Mouse (Mus musculus) left cerebral cortex, adult 2 months (tissue): ENCODE measurements at regions not wholly inside any gene's neighbourhood (a gene's known extent, or its start where the extent isn't known, plus 50 kb on each side); places are given as distances from the start of the nearest gene placed in this dataset.
"Not testable (repeated sequence)": the region's sequence is repeated elsewhere in the genome, so short reads cannot be mapped to it uniquely, and the experiment has no call there.

ENCODE experiments used
- DNase-seq, 2 experiments: peaks; one replicate each; pipeline ENCODE4 v3.0.0; 2021 to 2022; ENCODE audit warnings: low spot score in 2 of 2, mixed read lengths in 1 of 2; ENCODE audit errors: extremely low spot score in 1 of 2
- H3K27ac ChIP-seq: fragments of 200-600 bp; 2 replicates; pipeline ENCODE4 v1.8.1; 2022
- H3K4me3 ChIP-seq: fragments of 200-600 bp; 2 replicates; pipeline ENCODE4 v1.8.1; 2022
- CTCF ChIP-seq: fragments of 200-600 bp; IDR thresholded peaks from 2 replicates; pipeline ENCODE4 v1.8.1; 2022; ENCODE audit warnings: antibody characterized with exemption, mild to moderate bottlenecking, moderate library complexity
- intact Hi-C: fragments of 180-260 bp; cut with DNase I; formaldehyde crosslinking; loops from one replicate; pipeline ENCODE4 v1.15.1; 2025

GRCm38 (mm10) chr14:120762733-120763132 lies 148.3 kb upstream of the Ipo5 start:
- no peak for DNase-seq
- H3K27ac ChIP-seq, result no peak overlapping the region
- intact Hi-C loops, result loop anchor here (2.0 to 5.0 kb wide), 4 partner anchors 85 to 685 kb away; partner anchors contain the start of gene Rap2a
- TF ChIP-seq CTCF, result no peak
- no peak overlapping the region for H3K4me3 ChIP-seq

- no peak for TF ChIP-seq CTCF
- DNase-seq, result peak in 1 of 2 experiments; percentile 44
- intact Hi-C loops, result loop anchor here (2.0 to 5.0 kb wide), 4 partner anchors 86 to 686 kb away; partner anchors contain the start of gene Rap2a
- H3K27ac ChIP-seq, result no peak overlapping the region
- no peak overlapping the region for H3K4me3 ChIP-seq
Observed at GRCm38 (mm10) chr14:120763796-120764195, 147.2 kb upstream of the Ipo5 start.

GRCm38 (mm10) chr14:120764386-120764785 lies 146.6 kb upstream of the Ipo5 start:
- H3K4me3 ChIP-seq, result no peak overlapping the region
- TF ChIP-seq CTCF, result peak; percentile 46
- no peak for DNase-seq
- intact Hi-C loops, result loop anchor here (5.0 kb wide), 3 partner anchors 87 to 687 kb away; no protein-coding TSS in a partner anchor
- H3K27ac ChIP-seq, result peak overlapping the region; percentile 61; the same call in 1 of the 2 replicates

GRCm38 (mm10) chr14:120766451-120766850 lies 144.6 kb upstream of the Ipo5 start:
- TF ChIP-seq CTCF, result no peak
- intact Hi-C loops, result no loop called here
- DNase-seq, result no peak

GRCm38 (mm10) chr14:120770579-120770978 lies 140.4 kb upstream of the Ipo5 start:
- no peak for DNase-seq
- no peak overlapping the region for H3K27ac ChIP-seq

More at GRCm38 (mm10) chr14:120766451-120766850, 144.6 kb upstream of the Ipo5 start:
- no peak overlapping the region for H3K4me3 ChIP-seq
- no peak overlapping the region for H3K27ac ChIP-seq

GRCm38 (mm10) chr14:120773001-120773400 lies 138.0 kb upstream of the Ipo5 start:
- H3K27ac ChIP-seq, DNase-seq, H3K4me3 ChIP-seq, intact Hi-C loops: not testable (repeated sequence)

More at GRCm38 (mm10) chr14:120770579-120770978, 140.4 kb upstream of the Ipo5 start:
- H3K4me3 ChIP-seq, result no peak overlapping the region
- intact Hi-C loops, result no loop called here
- TF ChIP-seq CTCF, result no peak

- peak; percentile 63 for TF ChIP-seq CTCF
- DNase-seq, result no peak
- peak overlapping the region; percentile 70 for H3K27ac ChIP-seq
- intact Hi-C loops, result loop anchor here (1.0 to 2.0 kb wide), 2 partner anchors 17 to 39 kb away; no protein-coding TSS in a partner anchor
- no peak overlapping the region for H3K4me3 ChIP-seq
Observed at GRCm38 (mm10) chr14:120791828-120792554, 119.0 kb upstream of the Ipo5 start.

- intact Hi-C loops, result no loop called here
- Histone ChIP-seq H3K4me3 (no peak overlapping the region), H3K27ac (peak overlapping the region; percentile 26; the same call in 1 of the 2 replicates)
- TF ChIP-seq CTCF, result no peak
- DNase-seq, result peak in 1 of 2 experiments; percentile 31
Observed at GRCm38 (mm10) chr14:120797916-120798490, 113.0 kb upstream of the Ipo5 start.

- DNase-seq, result no peak
- H3K4me3 ChIP-seq, result no peak overlapping the region
- no peak for TF ChIP-seq CTCF
- intact Hi-C loops, result no loop called here
- no peak overlapping the region for H3K27ac ChIP-seq
Observed at GRCm38 (mm10) chr14:120803191-120803590, 107.8 kb upstream of the Ipo5 start.

- no peak for DNase-seq
- Histone ChIP-seq H3K27ac (no peak overlapping the region), H3K4me3 (no peak overlapping the region)
- no peak for TF ChIP-seq CTCF
- intact Hi-C loops, result no loop called here
Observed at GRCm38 (mm10) chr14:120803739-120804138, 107.3 kb upstream of the Ipo5 start.

- no peak for TF ChIP-seq CTCF
- intact Hi-C loops, result no loop called here
- H3K27ac ChIP-seq, result no peak overlapping the region; the same call in 1 of the 2 replicates
- no peak overlapping the region for H3K4me3 ChIP-seq
- no peak for DNase-seq
Observed at GRCm38 (mm10) chr14:120804183-120804848, 106.7 kb upstream of the Ipo5 start.

- intact Hi-C loops, result no loop called here
- no peak for DNase-seq
- no peak for TF ChIP-seq CTCF
- Histone ChIP-seq H3K27ac (peak overlapping the region; percentile 30), H3K4me3 (no peak overlapping the region)
Observed at GRCm38 (mm10) chr14:120805137-120805536, 105.9 kb upstream of the Ipo5 start.

- H3K27ac ChIP-seq, result peak overlapping the region; percentile 30; the same call in 1 of the 2 replicates
- intact Hi-C loops, DNase-seq, H3K4me3 ChIP-seq: not testable (repeated sequence)
Observed at GRCm38 (mm10) chr14:120805816-120806552, 105.0 kb upstream of the Ipo5 start.
